In genomic region chrX:51343595-51343994, GRCm38 (mm10) we compare ENCODE assay signal across 28 mouse cellular contexts.
DNase-seq lines count a peak whose midpoint lies in the region; ATAC-seq and TF ChIP-seq lines count a peak whose summit lies in the region.
"Had no signal": no experiment of that assay in that cellular context is flagged by ENCODE, and none has a peak within 500 bp of the region (broad histone marks: within the 10 kb centered on the region; RNA-seq: fewer than 3 reads in every experiment).

No protein-coding gene starts in this region.

- no peaks in the 10 kb centered on the region for H3K27me3 ChIP-seq in intestine, embryonic 15.5 days (replicated peaks)
- no peaks in the 10 kb centered on the region for H3K27me3 ChIP-seq in intestine, postnatal 0 days (replicated peaks; ENCODE audit: control insufficient read depth, insufficient read depth, low read length)
- H3K27me3 ChIP-seq in stomach, embryonic 16.5 days (ENCODE audit: control insufficient read depth, insufficient read depth, low read length) = no peaks in the 10 kb centered on the region; the same call in 1 of the 2 replicates
- H3K27me3 ChIP-seq in heart, adult 2 months (ENCODE audit: control insufficient read depth, insufficient read depth, low read length) = no peaks in the 10 kb centered on the region
- no peaks in the 10 kb centered on the region for H3K27me3 ChIP-seq in forebrain, embryonic 14.5 days (replicated peaks; ENCODE audit: control insufficient read depth, insufficient read depth, low read length)
- H3K27me3 ChIP-seq: CH12.LX; embryonic facial prominence, embryonic 15.5 days; forebrain, embryonic 12.5 days had no signal

- 62% methylated on average over 3 of the region's 3 CpGs for WGBS in intestine, embryonic 15.5 days
- 35% methylated on average over 3 of the region's 3 CpGs for WGBS in intestine, postnatal 0 days
- WGBS in stomach, embryonic 16.5 days = 68% methylated on average over 3 of the region's 3 CpGs
- 64% methylated on average over 3 of the region's 3 CpGs for WGBS in heart, adult 2 months
- 65% methylated on average over 3 of the region's 3 CpGs for WGBS in forebrain, embryonic 14.5 days

- no peak overlapping the region for H3K27ac ChIP-seq in intestine, embryonic 15.5 days
- H3K27ac ChIP-seq in intestine, postnatal 0 days (ENCODE audit: low read depth, low read length) = no peak overlapping the region
- no peak overlapping the region for H3K27ac ChIP-seq in stomach, embryonic 16.5 days (ENCODE audit: low read length)
- no peak overlapping the region for H3K27ac ChIP-seq in heart, adult 2 months
- no peak overlapping the region for H3K27ac ChIP-seq in forebrain, embryonic 14.5 days (ENCODE audit: low read depth, low read length)
- H3K27ac ChIP-seq: embryonic facial prominence, embryonic 13.5 days; embryonic facial prominence, embryonic 15.5 days; forebrain, embryonic 10.5 days; forebrain, embryonic 12.5 days had no signal

- H3K9ac ChIP-seq in intestine, embryonic 15.5 days = no peak overlapping the region
- H3K9ac ChIP-seq in intestine, postnatal 0 days (ENCODE audit: low read depth, low read length) = no peak overlapping the region
- no peak overlapping the region for H3K9ac ChIP-seq in stomach, embryonic 16.5 days (ENCODE audit: low read length)
- H3K9ac ChIP-seq in heart, adult 2 months (ENCODE audit: low read depth, low read length) = no peak overlapping the region
- H3K9ac ChIP-seq in forebrain, embryonic 14.5 days (ENCODE audit: low read length) = no peak overlapping the region
- H3K9ac ChIP-seq: embryonic facial prominence, embryonic 13.5 days; embryonic facial prominence, embryonic 15.5 days; forebrain, embryonic 12.5 days had no signal

- H3K4me3 ChIP-seq in intestine, embryonic 15.5 days (replicated peaks) = no peak overlapping the region
- no peak overlapping the region for H3K4me3 ChIP-seq in intestine, postnatal 0 days (ENCODE audit: low read depth, low read length)
- H3K4me3 ChIP-seq in stomach, embryonic 16.5 days (replicated peaks; ENCODE audit: low read length) = no peak overlapping the region
- H3K4me3 ChIP-seq in heart, adult 2 months = no peak overlapping the region
- no peak overlapping the region for H3K4me3 ChIP-seq in forebrain, embryonic 14.5 days (ENCODE audit: low read depth, low read length)
- H3K4me3 ChIP-seq: embryonic facial prominence, embryonic 13.5 days; embryonic facial prominence, embryonic 15.5 days; erythroblast, embryonic 14.5 days; forebrain, embryonic 10.5 days; forebrain, embryonic 12.5 days had no signal

- H3K4me2 ChIP-seq in intestine, embryonic 15.5 days (replicated peaks) = no peak overlapping the region
- no peak overlapping the region for H3K4me2 ChIP-seq in intestine, postnatal 0 days (replicated peaks; ENCODE audit: low read depth)
- H3K4me2 ChIP-seq in stomach, embryonic 16.5 days (ENCODE audit: low read depth, low read length) = no peak overlapping the region
- H3K4me2 ChIP-seq in forebrain, embryonic 14.5 days (ENCODE audit: low read length) = no peak overlapping the region
- H3K4me2 ChIP-seq: embryonic facial prominence, embryonic 13.5 days; embryonic facial prominence, embryonic 15.5 days; forebrain, embryonic 12.5 days had no signal

- intact Hi-C loops in heart, adult 2 months (cut with DNase I) = no loop called here

- no peaks in the 10 kb centered on the region for H3K79me2 ChIP-seq in heart, adult 2 months (replicated peaks; ENCODE audit: control insufficient read depth, insufficient read depth, low read length)

- peak; percentile 13; the same call in 1 of the 2 replicates for TF ChIP-seq CTCF in intestine, postnatal 0 days (IDR thresholded peaks at IDR 0.05; ENCODE audit: low read depth)
- TF ChIP-seq CTCF in heart, adult 2 months (IDR thresholded peaks at IDR 0.05) = no peak

- H3K36me3 ChIP-seq in intestine, embryonic 15.5 days = no peaks in the 10 kb centered on the region
- H3K36me3 ChIP-seq in intestine, postnatal 0 days (ENCODE audit: control insufficient read depth, insufficient read depth) = no peaks in the 10 kb centered on the region
- no peaks in the 10 kb centered on the region for H3K36me3 ChIP-seq in stomach, embryonic 16.5 days (ENCODE audit: control insufficient read depth, insufficient read depth, low read length)
- no peaks in the 10 kb centered on the region for H3K36me3 ChIP-seq in heart, adult 2 months (ENCODE audit: control insufficient read depth, insufficient read depth, low read length)
- H3K36me3 ChIP-seq in forebrain, embryonic 14.5 days (ENCODE audit: control insufficient read depth, insufficient read depth, low read length) = no peaks in the 10 kb centered on the region
- H3K36me3 ChIP-seq: embryonic facial prominence, embryonic 13.5 days; embryonic facial prominence, embryonic 15.5 days; forebrain, embryonic 10.5 days; forebrain, embryonic 12.5 days; G1E had no signal

- TF ChIP-seq EP300 in heart, adult 2 months (IDR thresholded peaks at IDR 0.05; ENCODE audit: insufficient read depth, low read depth, low read length) = no peak

- H3K4me1 ChIP-seq in intestine, embryonic 15.5 days (replicated peaks) = no peaks in the 10 kb centered on the region
- no peaks in the 10 kb centered on the region for H3K4me1 ChIP-seq in intestine, postnatal 0 days (replicated peaks; ENCODE audit: control insufficient read depth, insufficient read depth, low read length)
- H3K4me1 ChIP-seq in stomach, embryonic 16.5 days (ENCODE audit: control insufficient read depth, insufficient read depth, low read length) = no peaks in the 10 kb centered on the region
- no peaks in the 10 kb centered on the region for H3K4me1 ChIP-seq in heart, adult 2 months (ENCODE audit: control insufficient read depth, insufficient read depth, low read length)
- H3K4me1 ChIP-seq in forebrain, embryonic 14.5 days (ENCODE audit: control insufficient read depth, insufficient read depth, low read length) = no peaks in the 10 kb centered on the region
- H3K4me1 ChIP-seq: embryonic facial prominence, embryonic 13.5 days; embryonic facial prominence, embryonic 15.5 days; forebrain, embryonic 10.5 days; forebrain, embryonic 12.5 days had no signal

- TF ChIP-seq POLR2A in heart, adult 2 months (IDR thresholded peaks at IDR 0.05; ENCODE audit: insufficient read depth, low read depth, low read length) = no peak

- DNase-seq in adipocyte (ENCODE audit: low spot score) = no peak
- no peak for DNase-seq in heart, adult 2 months
- no peak for DNase-seq in forebrain, embryonic 14.5 days (ENCODE audit: low spot score)
- DNase-seq: adrenal gland, adult 2 months; adrenal gland, postnatal 10 days; adrenal gland, postnatal 25 days; B cell, adult 2 months; cerebellum, adult 11 months; cerebellum, adult 18-20 months; cerebellum, adult 8-10 months; cerebellum, adult 9-11 months; cerebellum, postnatal 14 days; cerebellum, postnatal 36 days; embryo, embryonic 11 days had no signal

- peak; percentile 77 for ATAC-seq in intestine, embryonic 15.5 days
- no peak for ATAC-seq in intestine, postnatal 0 days
- ATAC-seq in stomach, embryonic 16.5 days (ENCODE audit: insufficient read depth, low FRiP score) = 0 out of 2 replicates have a peak, but pooled peaks have one; percentile 40
- no peak for ATAC-seq in forebrain, embryonic 14.5 days
- ATAC-seq: activated CD4-positive, CD25-positive, alpha-beta regulatory T cell, adult 4 months; CD4-positive, CD25-positive, alpha-beta regulatory T cell, adult 4 months; forebrain, embryonic 16.5 days; Patski had no signal

- no peaks in the 10 kb centered on the region for H3K9me3 ChIP-seq in intestine, embryonic 15.5 days
- H3K9me3 ChIP-seq in intestine, postnatal 0 days (ENCODE audit: control insufficient read depth) = no peaks in the 10 kb centered on the region
- no peaks in the 10 kb centered on the region for H3K9me3 ChIP-seq in stomach, embryonic 16.5 days (replicated peaks; ENCODE audit: control insufficient read depth, low read length)
- no peaks in the 10 kb centered on the region for H3K9me3 ChIP-seq in forebrain, embryonic 14.5 days (replicated peaks; ENCODE audit: control insufficient read depth, low read length)
- H3K9me3 ChIP-seq: embryonic facial prominence, embryonic 13.5 days; embryonic facial prominence, embryonic 15.5 days; forebrain, embryonic 10.5 days; forebrain, embryonic 12.5 days; G1E had no signal

Comparison
In these comparisons a context has a peak if more than half of its experiments do, and no peak if none do; other contexts are left out.
1. ATAC-seq: peak in intestine, embryonic 15.5 days (single experiment) and stomach, embryonic 16.5 days (single experiment); none in intestine, postnatal 0 days (single experiment) and forebrain, embryonic 14.5 days (single experiment).